ENCODE assay signal across 8 mouse cellular contexts in the genomic region with DNA sequence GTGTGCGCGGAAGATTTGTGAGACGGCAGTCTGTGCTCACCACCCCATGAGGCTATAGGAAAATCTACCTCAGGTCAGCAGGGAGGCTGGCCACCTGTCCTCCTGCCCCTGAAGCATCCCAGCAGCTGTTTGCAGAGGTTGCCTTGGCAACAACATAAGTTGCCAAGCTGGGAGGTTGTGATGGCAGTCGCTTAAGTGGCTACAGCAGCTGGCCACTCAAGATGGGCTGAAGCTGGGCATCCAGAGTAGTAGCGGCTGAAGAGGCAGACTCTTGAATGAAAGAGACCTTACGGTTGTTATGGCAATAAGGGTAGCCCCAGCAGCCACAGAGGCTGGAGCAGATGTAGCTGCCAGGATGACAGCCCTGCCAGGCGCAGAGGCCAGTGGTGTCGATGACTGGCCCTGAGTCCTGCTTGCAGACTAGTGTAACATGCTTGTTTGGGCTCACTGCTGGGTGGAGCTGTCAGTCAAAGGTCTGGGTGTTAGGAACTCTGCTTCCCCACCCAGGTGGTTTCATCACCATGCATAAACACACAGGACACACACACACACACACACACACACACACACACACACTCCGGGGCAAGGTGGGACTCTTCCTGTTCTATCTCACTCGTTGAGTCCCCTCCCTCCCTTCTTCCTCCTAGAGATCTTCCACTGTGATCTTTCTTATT. TPM values are rescaled to one million over a fixed set of nuclear protein-coding genes. Genes with fewer than 3 reads are reported as not detected.
A peak's percentile ranks its signal among the peaks of the same experiment; 100 is the strongest.
DNase-seq lines count a peak whose midpoint lies in the region; ATAC-seq and TF ChIP-seq lines count a peak whose summit lies in the region.

No protein-coding gene starts in this region.

- no peak overlapping the region for H3K9ac ChIP-seq in forebrain, embryonic 14.5 days (ENCODE audit: low read length)
- H3K9ac ChIP-seq in midbrain, embryonic 11.5 days (ENCODE audit: low read length), result no peak overlapping the region
- H3K9ac ChIP-seq in heart, embryonic 11.5 days (ENCODE audit: low read depth, low read length), result no peak overlapping the region

- no peak overlapping the region for H3K4me3 ChIP-seq in forebrain, embryonic 14.5 days (ENCODE audit: low read depth, low read length)
- H3K4me3 ChIP-seq in midbrain, embryonic 11.5 days (ENCODE audit: low read depth, low read length), result no peak overlapping the region
- no peak overlapping the region for H3K4me3 ChIP-seq in kidney, adult 2 months (ENCODE audit: insufficient read depth, low read depth, low read length)
- no peak overlapping the region for H3K4me3 ChIP-seq in heart, embryonic 11.5 days (ENCODE audit: low read depth, low read length)

- TF ChIP-seq CTCF in kidney, adult 2 months (conservative IDR thresholded peaks at IDR 0.05; ENCODE audit: insufficient read depth, insufficient read length, low read depth, low read length), result no peak

- peak; percentile 65 for ATAC-seq in forebrain, embryonic 14.5 days
- peak; percentile 70 for ATAC-seq in midbrain, embryonic 11.5 days (ENCODE audit: low FRiP score)
- no peak for ATAC-seq in heart, embryonic 11.5 days (replicated peaks; ENCODE audit: insufficient number of reproducible peaks, low FRiP score, low TSS enrichment)

- no peaks in the 10 kb centered on the region for H3K9me3 ChIP-seq in forebrain, embryonic 14.5 days (replicated peaks; ENCODE audit: control insufficient read depth, low read length)
- no peaks in the 10 kb centered on the region for H3K9me3 ChIP-seq in midbrain, embryonic 11.5 days (ENCODE audit: control insufficient read depth, low read length)
- no peaks in the 10 kb centered on the region for H3K9me3 ChIP-seq in heart, embryonic 11.5 days (replicated peaks; ENCODE audit: control insufficient read depth, low read length)

- peak; percentile 13 for DNase-seq in lung, postnatal 36 days
- no peak for DNase-seq in lung, postnatal 10 days
- peak; percentile 41 for DNase-seq in forebrain, embryonic 14.5 days (ENCODE audit: low spot score)
- no peak for DNase-seq in midbrain, embryonic 11.5 days (ENCODE audit: low spot score, missing footprints)
- peak; percentile 63 for DNase-seq in thymus, postnatal 14 days
- no peak for DNase-seq in kidney, adult 2 months
- no peak for DNase-seq in right cerebral cortex, postnatal 10 days (ENCODE audit: low spot score in 2 of 2)

- H3K4me2 ChIP-seq in forebrain, embryonic 14.5 days (ENCODE audit: low read length), result no peak overlapping the region
- H3K4me2 ChIP-seq in midbrain, embryonic 11.5 days, result no peak overlapping the region
- H3K4me2 ChIP-seq in heart, embryonic 11.5 days, result no peak overlapping the region

- no peak for TF ChIP-seq POLR2A in kidney, adult 2 months (IDR thresholded peaks at IDR 0.05; ENCODE audit: low read depth, low read length)

- no peaks in the 10 kb centered on the region for H3K36me3 ChIP-seq in forebrain, embryonic 14.5 days (ENCODE audit: control insufficient read depth, insufficient read depth, low read length)
- H3K36me3 ChIP-seq in midbrain, embryonic 11.5 days (ENCODE audit: control insufficient read depth, insufficient read depth, low read length), result no peaks in the 10 kb centered on the region
- no peaks in the 10 kb centered on the region for H3K36me3 ChIP-seq in kidney, adult 2 months (ENCODE audit: control insufficient read depth, insufficient read depth, low read length)
- H3K36me3 ChIP-seq in heart, embryonic 11.5 days (ENCODE audit: control insufficient read depth, insufficient read depth, low read length), result no peaks in the 10 kb centered on the region

- no peaks in the 10 kb centered on the region for H3K4me1 ChIP-seq in forebrain, embryonic 14.5 days (ENCODE audit: control insufficient read depth, insufficient read depth, low read length)
- H3K4me1 ChIP-seq in midbrain, embryonic 11.5 days (ENCODE audit: control insufficient read depth, insufficient read depth, low read length), result no peaks in the 10 kb centered on the region
- H3K4me1 ChIP-seq in kidney, adult 2 months (ENCODE audit: control insufficient read depth, insufficient read depth, low read length), result no peaks in the 10 kb centered on the region
- peaks cover 14% of the 10 kb centered on the region for H3K4me1 ChIP-seq in heart, embryonic 11.5 days (ENCODE audit: control insufficient read depth, insufficient read depth, low read length)

- 67% methylated on average over 10 of the region's 10 CpGs for WGBS in forebrain, embryonic 14.5 days
- 76% methylated on average over 10 of the region's 10 CpGs for WGBS in midbrain, embryonic 11.5 days
- 59% methylated on average over 10 of the region's 10 CpGs for WGBS in kidney, adult 2 months
- 61% methylated on average over 10 of the region's 10 CpGs for WGBS in heart, embryonic 11.5 days (ENCODE audit: insufficient replicate concordance)

- H3K27ac ChIP-seq in forebrain, embryonic 14.5 days (ENCODE audit: low read depth, low read length), result no peak overlapping the region
- H3K27ac ChIP-seq in midbrain, embryonic 11.5 days (ENCODE audit: low read depth, low read length), result no peak overlapping the region
- no peak overlapping the region for H3K27ac ChIP-seq in kidney, adult 2 months (ENCODE audit: insufficient read depth, low read depth, low read length)
- no peak overlapping the region for H3K27ac ChIP-seq in heart, embryonic 11.5 days (ENCODE audit: low read depth, low read length)

- no peaks in the 10 kb centered on the region for H3K27me3 ChIP-seq in forebrain, embryonic 14.5 days (replicated peaks; ENCODE audit: control insufficient read depth, insufficient read depth, low read length)
- no peaks in the 10 kb centered on the region for H3K27me3 ChIP-seq in midbrain, embryonic 11.5 days (ENCODE audit: control insufficient read depth, insufficient read depth, low read length)
- no peaks in the 10 kb centered on the region for H3K27me3 ChIP-seq in kidney, adult 2 months (replicated peaks; ENCODE audit: control insufficient read depth, insufficient read depth, low read length)
- no peaks in the 10 kb centered on the region for H3K27me3 ChIP-seq in heart, embryonic 11.5 days (ENCODE audit: control insufficient read depth, insufficient read depth, low read length)

RNA-seq across cellular contexts. Expression of a gene that starts 58.1 kb away (rescaled TPM):
- 0.33 and 0.48 TPM in 2 replicates for polyA plus RNA-seq in forebrain, embryonic 14.5 days (2014; fragmentation: Nextera tagmentation; extraction: Ambion mirVana)
- polyA plus RNA-seq in midbrain, embryonic 11.5 days (2014; fragmentation: Nextera tagmentation; extraction: Ambion mirVana), result 1.1 and 1.2 TPM in 2 replicates
- 1.2 and 2.5 TPM in 2 replicates for polyA plus RNA-seq in kidney, adult 2 months (2012; rRNA removed)
- polyA plus RNA-seq in heart, embryonic 11.5 days (2014; fragmentation: Nextera tagmentation; extraction: Ambion mirVana), result 1.4 and 1.8 TPM in 2 replicates

Comparison
In these comparisons a context has a peak if more than half of its experiments do, and no peak if none do; other contexts are left out.
1. DNase-seq: peak in lung, postnatal 36 days (single experiment), forebrain, embryonic 14.5 days (single experiment) and thymus, postnatal 14 days (single experiment); none in lung, postnatal 10 days (single experiment), midbrain, embryonic 11.5 days (single experiment), kidney, adult 2 months (single experiment) and right cerebral cortex, postnatal 10 days (0 of 2).